ENCODE assay signal across 25 mouse cellular contexts in genomic region chr16:45693558-45693957, GRCm38 (mm10). TPM values are rescaled to one million over a fixed set of nuclear protein-coding genes. Genes with fewer than 3 reads are reported as not detected.
DNase-seq lines count a peak whose midpoint lies in the region; ATAC-seq and TF ChIP-seq lines count a peak whose summit lies in the region.
"Had no signal": no experiment of that assay in that cellular context is flagged by ENCODE, and none has a peak within 500 bp of the region (broad histone marks: within the 10 kb centered on the region; RNA-seq: fewer than 3 reads in every experiment).

Tmprss7 (minus strand) TSS chr16:45693658.

- no peak within 1 kb of the TSS for H3K9ac ChIP-seq in midbrain, postnatal 0 days (replicated peaks; ENCODE audit: low read length, poor library complexity, severe bottlenecking)
- H3K9ac ChIP-seq: embryonic facial prominence, embryonic 12.5 days; forebrain, embryonic 13.5 days; forebrain, embryonic 15.5 days; forebrain, postnatal 0 days had no signal

- H3K27me3 ChIP-seq in midbrain, postnatal 0 days (ENCODE audit: insufficient read depth, low read length), result no peaks in the 10 kb centered on the region
- H3K27me3 ChIP-seq in midbrain, embryonic 10.5 days (ENCODE audit: low read depth, poor library complexity, severe bottlenecking), result no peaks in the 10 kb centered on the region
- H3K27me3 ChIP-seq: CH12.LX; embryonic facial prominence, embryonic 12.5 days; forebrain, embryonic 13.5 days; forebrain, embryonic 15.5 days; Patski had no signal

- peak; percentile 25; the same call in 1 of the 2 replicates for ATAC-seq in frontal cortex, adult (ENCODE audit: low TSS enrichment)
- no peak for ATAC-seq in midbrain, postnatal 0 days (ENCODE audit: low FRiP score)
- ATAC-seq: activated CD4-positive, CD25-positive, alpha-beta regulatory T cell, adult 4 months; CD4-positive, CD25-positive, alpha-beta regulatory T cell, adult 4 months; forebrain, embryonic 13.5 days; forebrain, postnatal 0 days; Patski had no signal

- H3K36me3 ChIP-seq in midbrain, postnatal 0 days (ENCODE audit: insufficient read depth, low read length), result no peaks in the 10 kb centered on the region
- no peaks in the 10 kb centered on the region for H3K36me3 ChIP-seq in midbrain, embryonic 10.5 days
- H3K36me3 ChIP-seq: embryonic facial prominence, embryonic 10.5 days; embryonic facial prominence, embryonic 12.5 days; forebrain, embryonic 15.5 days; G1E had no signal

- no peak within 1 kb of the TSS for H3K4me3 ChIP-seq in left cerebral cortex, adult 2 months
- H3K4me3 ChIP-seq in midbrain, postnatal 0 days (ENCODE audit: low read depth, low read length), result no peak within 1 kb of the TSS
- H3K4me3 ChIP-seq in midbrain, embryonic 10.5 days, result no peak within 1 kb of the TSS
- H3K4me3 ChIP-seq: embryonic facial prominence, embryonic 10.5 days; embryonic facial prominence, embryonic 12.5 days; forebrain, embryonic 13.5 days; forebrain, embryonic 15.5 days had no signal

- TF ChIP-seq CTCF in left cerebral cortex, adult 2 months (IDR thresholded peaks at IDR 0.05), result no peak
- TF ChIP-seq CTCF in midbrain, postnatal 0 days (IDR thresholded peaks at IDR 0.05), result no peak

- WGBS in midbrain, postnatal 0 days, result 50% methylated on average over 10 of the region's 10 CpGs
- WGBS in midbrain, embryonic 10.5 days, result 80% methylated on average over 10 of the region's 10 CpGs

- peak within 1 kb of the TSS; percentile 5; the same call in 1 of the 2 replicates for H3K27ac ChIP-seq in left cerebral cortex, adult 2 months
- 0 out of 2 replicates have a peak within 1 kb of the TSS, but pooled peaks have one; percentile 32 for H3K27ac ChIP-seq in midbrain, postnatal 0 days (ENCODE audit: low read depth, low read length)
- no peak within 1 kb of the TSS for H3K27ac ChIP-seq in midbrain, embryonic 10.5 days (replicated peaks)
- H3K27ac ChIP-seq: embryonic facial prominence, embryonic 10.5 days; embryonic facial prominence, embryonic 12.5 days; forebrain, embryonic 13.5 days; forebrain, embryonic 15.5 days had no signal

- intact Hi-C loops in left cerebral cortex, adult 2 months (cut with DNase I), result no loop called here
- intact Hi-C loops in left cerebral cortex, postnatal 25 days (cut with DNase I), result no loop called here

- no peak within 1 kb of the TSS for H3K4me2 ChIP-seq in midbrain, postnatal 0 days (ENCODE audit: low read depth, low read length, poor library complexity, severe bottlenecking)
- H3K4me2 ChIP-seq: embryonic facial prominence, embryonic 12.5 days; forebrain, embryonic 13.5 days; forebrain, embryonic 15.5 days had no signal

- H3K4me1 ChIP-seq in midbrain, postnatal 0 days (ENCODE audit: insufficient read depth, low read length), result no peaks in the 10 kb centered on the region
- peaks cover 51% of the 10 kb centered on the region for H3K4me1 ChIP-seq in midbrain, embryonic 10.5 days
- H3K4me1 ChIP-seq: embryonic facial prominence, embryonic 12.5 days had no signal

- DNase-seq in frontal cortex, adult 2 months (ENCODE audit: extremely low spot score in 1 of 2, low spot score in 1 of 2), result no peak
- DNase-seq in left cerebral cortex, adult 2 months (ENCODE audit: extremely low spot score in 1 of 2, low spot score in 2 of 2), result no peak
- no peak for DNase-seq in left cerebral cortex, postnatal 25 days (ENCODE audit: low spot score in 2 of 2)
- DNase-seq in midbrain, postnatal 0 days (ENCODE audit: low spot score), result no peak
- DNase-seq in midbrain, embryonic 10.5 days (ENCODE audit: low spot score), result no peak
- DNase-seq: adrenal gland, adult 8-10 months; adrenal gland, postnatal 14 days; B cell, adult 2 months; cerebellum, adult 11 months; cerebellum, adult 18-20 months; cerebellum, adult 8-10 months; cerebellum, adult 9-11 months; cerebellum, postnatal 36 days; forebrain, postnatal 0 days had no signal

- no peaks in the 10 kb centered on the region for H3K9me3 ChIP-seq in midbrain, postnatal 0 days (ENCODE audit: low read length)
- no peaks in the 10 kb centered on the region for H3K9me3 ChIP-seq in midbrain, embryonic 10.5 days (replicated peaks)
- H3K9me3 ChIP-seq: embryonic facial prominence, embryonic 10.5 days; embryonic facial prominence, embryonic 12.5 days; forebrain, embryonic 13.5 days; forebrain, embryonic 15.5 days; G1E had no signal

RNA-seq across cellular contexts. Expression of gene Tmprss7, which starts in this region (rescaled TPM):
- 2.7 and 2.8 TPM in 2 replicates for polyA plus RNA-seq in frontal cortex, adult 2 months (2012; rRNA removed)
- 1 to 10 TPM; 1.4 to 3.6 TPM for total RNA-seq in left cerebral cortex, adult 2 months (2021)
- 1 to 10 TPM; 2.8 to 4.4 TPM for total RNA-seq in left cerebral cortex, postnatal 25 days (2021)
- 1.2 and 1.4 TPM in 2 replicates for total RNA-seq in midbrain, postnatal 0 days (2014; rRNA removed)
- polyA plus RNA-seq in midbrain, postnatal 0 days (2015; fragmentation: Nextera tagmentation; extraction: Ambion mirVana), result 0.92 and 1.6 TPM in 2 replicates
- polyA plus RNA-seq in midbrain, embryonic 10.5 days (2016; fragmentation: Nextera tagmentation; extraction: Ambion mirVana), result 0.29 and 0.31 TPM in 2 replicates
- total RNA-seq: CH12.LX had no signal
- polyA plus RNA-seq: activated CD4-positive, CD25-positive, alpha-beta regulatory T cell, adult 4 months; CD4-positive, CD25-positive, alpha-beta regulatory T cell, adult 4 months; embryonic facial prominence, embryonic 14.5 days; G1E; Patski had no signal
